Mouse (Mus musculus) embryonic facial prominence, embryonic 10.5 days (tissue): Measurements from ENCODE around the gene Rxrg. TPM values are rescaled to one million over a fixed set of nuclear protein-coding genes. Genes with fewer than 3 reads are reported as not detected.

Experiments
- DNase-seq: peaks from one replicate; pipeline ENCODE4 v3.0.0-alpha.2; 2017; ENCODE audit warnings: low spot score
- H3K27ac ChIP-seq: fragments of 300-500 bp; sonication (generic); replicated peaks from 2 replicates; pipeline ENCODE4 v1.5.1; 2016; ENCODE audit warnings: mild to moderate bottlenecking
- H3K27me3 ChIP-seq: fragments of 300-500 bp; sonication (generic); replicated peaks from 2 replicates; pipeline ENCODE4 v1.6.1; 2016; ENCODE audit warnings: low read depth, mild to moderate bottlenecking; ENCODE audit not compliant: poor library complexity, severe bottlenecking
- H3K36me3 ChIP-seq: fragments of 300-500 bp; sonication (generic); replicated peaks from 2 replicates; pipeline ENCODE4 v1.6.1; 2016; ENCODE audit warnings: mild to moderate bottlenecking, moderate library complexity
- H3K4me1 ChIP-seq: fragments of 300-500 bp; sonication (generic); 2 replicates; pipeline ENCODE4 v1.6.1; 2016
- H3K4me3 ChIP-seq: fragments of 300-500 bp; sonication (generic); 2 replicates; pipeline ENCODE4 v1.5.1; 2016; ENCODE audit warnings: mild to moderate bottlenecking, moderate library complexity
- H3K9me3 ChIP-seq: fragments of 300-500 bp; sonication (generic); 2 replicates; pipeline ENCODE4 v1.6.1; 2016; ENCODE audit warnings: mild to moderate bottlenecking
- WGBS: fragments of 180-500 bp; shearing (Covaris S2); methylation state at CpG from one replicate; pipeline ENCODE4 v1.1.7; 2016; 5-methylcytosine and 5-hydroxymethylcytosine counted together
- polyA plus RNA-seq: library from polyadenylated mRNA; unstranded; fragments of >200 nt; fragmentation: Nextera tagmentation; extraction: Ambion mirVana; gene quantifications from 2 replicates; pipeline ENCODE4 v1.2.1, GENCODE M21; 2016

Rxrg gene
- 3.6 and 4.0 TPM in 2 replicates for polyA plus RNA-seq

- Histone ChIP-seq H3K36me3 (no peaks in the 10 kb centered on the region), H3K9me3 (no peaks in the 10 kb centered on the region), H3K27ac (peak within 1 kb of the TSS; percentile 42), H3K27me3 (peaks cover 59% of the 10 kb centered on the region), H3K4me3 (peak within 1 kb of the TSS; percentile 62), H3K4me1 (peaks cover 28% of the 10 kb centered on the region)
- peak; percentile 84 for DNase-seq
- WGBS: 1% methylated on average over 40 of the region's 40 CpGs
Measured at GRCm38 (mm10) chr1:167598255-167599081, at the start of gene Rxrg. Gene Rxrg, plus strand, starts transcription at chr1:167598384.

GRCm38 (mm10) chr1:167549324-167549723, 48.9 kb upstream of the Rxrg start:
- H3K27me3 ChIP-seq: no peaks in the 10 kb centered on the region
- WGBS: 46% methylated on average over 6 of the region's 6 CpGs
- DNase-seq: no peak
- no peak overlapping the region for H3K27ac ChIP-seq
- peaks cover 24% of the 10 kb centered on the region for H3K4me1 ChIP-seq
- H3K36me3 ChIP-seq: no peaks in the 10 kb centered on the region
- no peak overlapping the region for H3K4me3 ChIP-seq
- no peaks in the 10 kb centered on the region for H3K9me3 ChIP-seq

GRCm38 (mm10) chr1:167551601-167552000, 46.6 kb upstream of the Rxrg start:
- H3K27ac ChIP-seq: no peak overlapping the region
- peak; percentile 20 for DNase-seq
- peaks cover 24% of the 10 kb centered on the region for H3K4me1 ChIP-seq
- no peak overlapping the region for H3K4me3 ChIP-seq
- H3K9me3 ChIP-seq: no peaks in the 10 kb centered on the region
- no peaks in the 10 kb centered on the region for H3K27me3 ChIP-seq
- WGBS: 26% methylated on average over 5 of the region's 5 CpGs
- H3K36me3 ChIP-seq: no peaks in the 10 kb centered on the region

- H3K9me3 ChIP-seq: no peaks in the 10 kb centered on the region
- no peaks in the 10 kb centered on the region for H3K36me3 ChIP-seq
- no peaks in the 10 kb centered on the region for H3K27me3 ChIP-seq
- DNase-seq: no peak
- 61% methylated on average over 6 of the region's 6 CpGs for WGBS
- peaks cover 24% of the 10 kb centered on the region for H3K4me1 ChIP-seq
- no peak overlapping the region for H3K27ac ChIP-seq
- H3K4me3 ChIP-seq: no peak overlapping the region
Measured at GRCm38 (mm10) chr1:167553959-167554526, 44.1 kb upstream of the Rxrg start.

GRCm38 (mm10) chr1:167566571-167566970, 31.6 kb upstream of the Rxrg start:
- 53% methylated on average over 2 of the region's 2 CpGs for WGBS
- Histone ChIP-seq H3K9me3 (no peaks in the 10 kb centered on the region), H3K4me1 (0 out of 2 replicates have a peak, but pooled peaks cover 12% of the 10 kb centered on the region), H3K27ac (0 out of 2 replicates have a peak overlapping the region, but pooled peaks have one; percentile 31), H3K4me3 (no peak overlapping the region), H3K27me3 (no peaks in the 10 kb centered on the region), H3K36me3 (no peaks in the 10 kb centered on the region)
- DNase-seq: no peak

GRCm38 (mm10) chr1:167579131-167579530, 19.1 kb upstream of the Rxrg start:
- no peaks in the 10 kb centered on the region for H3K9me3 ChIP-seq
- H3K4me1 ChIP-seq: peaks cover 3% of the 10 kb centered on the region; the same call in 1 of the 2 replicates
- no peak overlapping the region for H3K27ac ChIP-seq
- H3K36me3 ChIP-seq: no peaks in the 10 kb centered on the region
- DNase-seq: no peak
- H3K27me3 ChIP-seq: 0 out of 2 replicates have a peak, but pooled peaks cover 4% of the 10 kb centered on the region
- H3K4me3 ChIP-seq: no peak overlapping the region
- WGBS: 91% methylated on average over 3 of the region's 3 CpGs

- Histone ChIP-seq H3K36me3 (no peaks in the 10 kb centered on the region), H3K27ac (no peak overlapping the region), H3K27me3 (peaks cover 13% of the 10 kb centered on the region; the same call in 1 of the 2 replicates), H3K4me1 (peaks cover 3% of the 10 kb centered on the region; the same call in 1 of the 2 replicates), H3K9me3 (no peaks in the 10 kb centered on the region), H3K4me3 (no peak overlapping the region)
- no peak for DNase-seq
- 62% methylated on average over 6 of the region's 6 CpGs for WGBS
Measured at GRCm38 (mm10) chr1:167583195-167583594, 15.0 kb upstream of the Rxrg start.

- H3K9me3 ChIP-seq: no peaks in the 10 kb centered on the region
- H3K4me1 ChIP-seq: peaks cover 3% of the 10 kb centered on the region; the same call in 1 of the 2 replicates
- H3K27ac ChIP-seq: no peak overlapping the region
- H3K36me3 ChIP-seq: no peaks in the 10 kb centered on the region
- H3K4me3 ChIP-seq: no peak overlapping the region
- H3K27me3 ChIP-seq: peaks cover 13% of the 10 kb centered on the region; the same call in 1 of the 2 replicates
- WGBS: 71% methylated on average over 12 of the region's 12 CpGs
- peak; percentile 16 for DNase-seq
Measured at GRCm38 (mm10) chr1:167583888-167584287, 14.3 kb upstream of the Rxrg start.

- H3K27ac ChIP-seq: no peak overlapping the region
- no peaks in the 10 kb centered on the region for H3K9me3 ChIP-seq
- H3K36me3 ChIP-seq: no peaks in the 10 kb centered on the region
- WGBS: 88% methylated on average over 16 of the region's 16 CpGs
- peaks cover 9% of the 10 kb centered on the region; the same call in 1 of the 2 replicates for H3K27me3 ChIP-seq
- H3K4me1 ChIP-seq: no peaks in the 10 kb centered on the region
- H3K4me3 ChIP-seq: no peak overlapping the region
- DNase-seq: no peak
Measured at GRCm38 (mm10) chr1:167588747-167589558, 9.2 kb upstream of the Rxrg start.

- no peak overlapping the region for H3K27ac ChIP-seq
- H3K4me3 ChIP-seq: no peak overlapping the region
- H3K4me1 ChIP-seq: no peaks in the 10 kb centered on the region
- peaks cover 13% of the 10 kb centered on the region for H3K27me3 ChIP-seq
- DNase-seq: no peak
- 87% methylated on average over 8 of the region's 8 CpGs for WGBS
- no peaks in the 10 kb centered on the region for H3K9me3 ChIP-seq
- no peaks in the 10 kb centered on the region for H3K36me3 ChIP-seq
Measured at GRCm38 (mm10) chr1:167592175-167592574, 6.0 kb upstream of the Rxrg start.

GRCm38 (mm10) chr1:167599211-167599735, 1.1 kb downstream of the Rxrg start:
- Histone ChIP-seq H3K4me1 (peaks cover 31% of the 10 kb centered on the region), H3K36me3 (no peaks in the 10 kb centered on the region), H3K4me3 (peak overlapping the region; percentile 62), H3K9me3 (no peaks in the 10 kb centered on the region), H3K27ac (0 out of 2 replicates have a peak overlapping the region, but pooled peaks have one; percentile 19), H3K27me3 (peaks cover 59% of the 10 kb centered on the region)
- 7% methylated on average over 7 of the region's 7 CpGs for WGBS
- DNase-seq: peak; percentile 27

GRCm38 (mm10) chr1:167608201-167608741, 10.1 kb downstream of the Rxrg start:
- no peak overlapping the region for H3K27ac ChIP-seq
- DNase-seq: no peak
- H3K4me1 ChIP-seq: peaks cover 16% of the 10 kb centered on the region
- no peak overlapping the region for H3K4me3 ChIP-seq
- no peaks in the 10 kb centered on the region for H3K36me3 ChIP-seq
- WGBS: 38% methylated on average over 9 of the region's 9 CpGs
- H3K27me3 ChIP-seq: 0 out of 2 replicates have a peak, but pooled peaks cover 7% of the 10 kb centered on the region
- no peaks in the 10 kb centered on the region for H3K9me3 ChIP-seq
